Mouse (Mus musculus) CH12.LX (cell line): Measurements from ENCODE around the gene Grin3b. TPM values are rescaled to one million over a fixed set of nuclear protein-coding genes. Genes with fewer than 3 reads are reported as not detected.

Experiments
- DNase-seq: peaks from one replicate; pipeline ENCODE4 v3.0.0-alpha.2; 2013; ENCODE audit errors: extremely low read depth
- H3K27ac ChIP-seq: 2 replicates; pipeline ENCODE4 v1.5.1; 2012; ENCODE audit warnings: low read depth, mild to moderate bottlenecking, control low read depth, moderate library complexity; ENCODE audit not compliant: insufficient read depth
- H3K27me3 ChIP-seq: replicated peaks from 2 replicates; pipeline ENCODE3; 2012; ENCODE audit warnings: inconsistent platforms
- H3K36me3 ChIP-seq, 2 experiments: replicated peaks in 1 of 2; 2 replicates each; pipeline versions ENCODE3 to v1.6.1; 2012; ENCODE audit warnings: inconsistent platforms in 1 of 2, low read length in 1 of 2, mild to moderate bottlenecking in 1 of 2, mixed read lengths in 1 of 2, moderate library complexity in 1 of 2; ENCODE audit not compliant: control insufficient read depth in 1 of 2, insufficient read depth in 1 of 2
- H3K4me1 ChIP-seq, 2 experiments: 2 replicates each; pipeline ENCODE4 v1.6.1; 2012; ENCODE audit warnings: inconsistent platforms in 1 of 2, moderate library complexity in 1 of 2; ENCODE audit not compliant: insufficient read depth in 2 of 2, control insufficient read depth in 1 of 2
- H3K4me2 ChIP-seq: 2 replicates; pipeline ENCODE4 v1.6.1; 2012; ENCODE audit warnings: low read depth, mild to moderate bottlenecking, control low read depth; ENCODE audit not compliant: poor library complexity, insufficient read depth, severe bottlenecking
- H3K4me3 ChIP-seq, 3 experiments: fragments of 150-350 bp in 1 of 3; sonication (generic) in 1 of 3; replicated peaks in 1 of 3; 2 replicates each; pipeline versions ENCODE3 to v1.5.1; 2011 to 2012; ENCODE audit warnings: low read depth in 2 of 3, low read length in 2 of 3, mild to moderate bottlenecking in 2 of 3, moderate library complexity in 2 of 3, control low read depth in 1 of 3, improper control_type of control experiment in 1 of 3, inconsistent platforms in 1 of 3, mixed read lengths in 1 of 3; ENCODE audit not compliant: poor library complexity in 1 of 3
- H3K79me2 ChIP-seq: replicated peaks from 2 replicates; pipeline ENCODE4 v1.6.1; 2012; ENCODE audit warnings: mild to moderate bottlenecking, moderate library complexity; ENCODE audit not compliant: control insufficient read depth, poor library complexity, insufficient read depth, severe bottlenecking; ENCODE audit errors: extremely low read depth
- H3K9ac ChIP-seq: 2 replicates; pipeline ENCODE4 v1.6.1; 2012; ENCODE audit warnings: low read depth, mild to moderate bottlenecking, control low read depth, moderate library complexity; ENCODE audit not compliant: insufficient read depth
- H3K9me3 ChIP-seq: replicated peaks from 2 replicates; pipeline ENCODE3; 2012; ENCODE audit warnings: low read length, inconsistent platforms, mixed read lengths
- BHLHE40 ChIP-seq: IDR thresholded peaks from 2 replicates; pipeline ENCODE4 v1.6.1; 2011; ENCODE audit warnings: mild to moderate bottlenecking, low read depth, low read length, improper control_type of control experiment
- CHD2 ChIP-seq: IDR thresholded peaks from 2 replicates; pipeline ENCODE4 v1.6.1; 2011; ENCODE audit warnings: low read length, improper control_type of control experiment
- E2F4 ChIP-seq: IDR thresholded peaks from 2 replicates; pipeline ENCODE4 v1.6.1; 2011; ENCODE audit warnings: low read depth, low read length, improper control_type of control experiment; ENCODE audit not compliant: insufficient replicate concordance
- GABPA ChIP-seq: IDR thresholded peaks from 2 replicates; pipeline ENCODE4 v1.6.1; 2012; ENCODE audit warnings: low read depth, low read length, improper control_type of control experiment, inconsistent platforms; ENCODE audit not compliant: insufficient replicate concordance
- IRF4 ChIP-seq: IDR thresholded peaks from 2 replicates; pipeline ENCODE4 v1.6.1; 2014; ENCODE audit warnings: low read depth, mild to moderate bottlenecking, inconsistent platforms, low read length, improper control_type of control experiment
- KAT2A ChIP-seq: IDR thresholded peaks from 2 replicates; pipeline ENCODE4 v1.6.1; 2012; ENCODE audit warnings: low read length, improper control_type of control experiment, inconsistent platforms; ENCODE audit not compliant: insufficient replicate concordance
- MAFK ChIP-seq: IDR thresholded peaks from 2 replicates; pipeline ENCODE4 v1.6.1; 2011; ENCODE audit warnings: low read length, improper control_type of control experiment; ENCODE audit not compliant: insufficient replicate concordance
- MAZ ChIP-seq: IDR thresholded peaks from 2 replicates; pipeline ENCODE4 v1.6.1; 2012; ENCODE audit warnings: low read depth, mild to moderate bottlenecking, inconsistent platforms, low read length, improper control_type of control experiment, moderate library complexity
- MEF2A ChIP-seq: IDR thresholded peaks from 2 replicates; pipeline ENCODE4 v1.6.1; 2014; ENCODE audit warnings: low read depth, mild to moderate bottlenecking, inconsistent platforms, low read length, improper control_type of control experiment, borderline replicate concordance
- MXI1 ChIP-seq: IDR thresholded peaks from 2 replicates; pipeline ENCODE4 v1.6.1; 2011; ENCODE audit warnings: mild to moderate bottlenecking, low read depth, low read length, improper control_type of control experiment
- MYC ChIP-seq: IDR thresholded peaks from 2 replicates; pipeline ENCODE4 v1.6.1; 2011; ENCODE audit warnings: low read depth, mild to moderate bottlenecking, improper control_type of control experiment, low read length
- NELFE ChIP-seq: IDR thresholded peaks from 2 replicates; pipeline ENCODE4 v1.6.1; 2011; ENCODE audit warnings: low read depth, low read length, improper control_type of control experiment
- PAX5 ChIP-seq: IDR thresholded peaks from 2 replicates; pipeline ENCODE4 v1.6.1; 2012; ENCODE audit warnings: low read length, inconsistent platforms, mixed read lengths
- POLR2A ChIP-seq: IDR thresholded peaks from 2 replicates; pipeline ENCODE4 v1.6.1; 2011; ENCODE audit warnings: low read depth, mild to moderate bottlenecking, improper control_type of control experiment, low read length
- POLR2AphosphoS2 ChIP-seq: IDR thresholded peaks from 2 replicates; pipeline ENCODE4 v1.6.1; 2011; ENCODE audit warnings: low read depth, low read length, improper control_type of control experiment
- RAD21 ChIP-seq: IDR thresholded peaks from 2 replicates; pipeline ENCODE4 v1.6.1; 2011; ENCODE audit warnings: low read depth, mild to moderate bottlenecking, low read length, improper control_type of control experiment, moderate library complexity
- SIN3A ChIP-seq: IDR thresholded peaks from 2 replicates; pipeline ENCODE4 v1.6.1; 2012; ENCODE audit warnings: low read length, improper control_type of control experiment, inconsistent platforms
- SMC3 ChIP-seq: IDR thresholded peaks from 2 replicates; pipeline ENCODE4 v1.6.1; 2011; ENCODE audit warnings: low read depth, low read length, improper control_type of control experiment
- TBP ChIP-seq: conservative IDR thresholded peaks from 2 replicates; pipeline ENCODE4 v1.6.1; 2011; ENCODE audit warnings: low read depth, low read length, improper control_type of control experiment
- TCF12 ChIP-seq: IDR thresholded peaks from 2 replicates; pipeline ENCODE4 v1.6.1; 2014; ENCODE audit warnings: low read depth, mild to moderate bottlenecking, inconsistent platforms, low read length, improper control_type of control experiment
- UBTF ChIP-seq: IDR thresholded peaks from 2 replicates; pipeline ENCODE4 v1.6.1; 2012; ENCODE audit warnings: low read depth, mild to moderate bottlenecking, inconsistent platforms, low read length, improper control_type of control experiment, moderate library complexity
- USF1 ChIP-seq: IDR thresholded peaks from 2 replicates; pipeline ENCODE4 v1.6.1; 2014; ENCODE audit warnings: low read depth, mild to moderate bottlenecking, inconsistent platforms, low read length, improper control_type of control experiment
- USF2 ChIP-seq: conservative IDR thresholded peaks from 2 replicates; pipeline ENCODE4 v1.6.1; 2011; ENCODE audit warnings: low read depth, low read length, improper control_type of control experiment
- ZMIZ1 ChIP-seq: IDR thresholded peaks from 2 replicates; pipeline ENCODE4 v1.6.1; 2012; ENCODE audit warnings: low read depth, mild to moderate bottlenecking, inconsistent platforms, low read length, improper control_type of control experiment
- ZNF384 ChIP-seq: IDR thresholded peaks from 2 replicates; pipeline ENCODE4 v1.6.1; 2012; ENCODE audit warnings: low read depth, low read length, improper control_type of control experiment, inconsistent platforms
- dilution Hi-C: fragments of 300-500 bp; cut with MboI; formaldehyde crosslinking; loops from 2 replicates; pipeline ENCODE4 v1.14.3; 2020; ENCODE audit warnings: low sequenced_read_pairs; ENCODE audit not compliant: extremely low pct_unique_long_range_greater_than_20kb, extremely low pct_ligation_motif_present
- in situ Hi-C: fragments of 300-500 bp; cut with MboI; formaldehyde crosslinking; loops from 3 replicates; pipeline ENCODE4 v1.14.3; 2019; ENCODE audit warnings: low sequenced_read_pairs, low pct_ligation_motif_present, low pct_unique_long_range_greater_than_20kb, mixed read lengths
- polyA plus RNA-seq: library from polyadenylated mRNA; unstranded; fragments of >175 nt; gene quantifications from 2 replicates; pipeline ENCODE4 v1.2.1, GENCODE M21; 2012; ENCODE audit warnings: low read depth; ENCODE audit not compliant: insufficient read length
- total RNA-seq, 2 experiments: library from RNA; depleted of rRNA; stranded (reverse); fragments of 300-350 nt in 1 of 2; fragments of >200 nt in 1 of 2; gene quantifications; 2 replicates each; pipeline ENCODE4 v1.2.3; 2012 to 2014

Gene Grin3b
- total and polyA plus RNA-seq, 3 experiments, result 0.27 to 0.59 (median 0.56) TPM

GRCm38 (mm10) chr10:79974087-79974486 is 3.6 kb downstream of the Grin3b start:
- no peak for DNase-seq
- no peaks in the 10 kb centered on the region for H3K27me3 ChIP-seq
- dilution Hi-C loops, result no loop called here

GRCm38 (mm10) chr10:79974668-79975067 is 4.2 kb downstream of the Grin3b start:
- peaks cover 67 to 91% of the 10 kb centered on the region in 2 experiments for H3K36me3 ChIP-seq

More at GRCm38 (mm10) chr10:79974087-79974486, 3.6 kb downstream of the Grin3b start:
- Histone ChIP-seq H3K4me3 (no peak overlapping the region), H3K9me3 (peaks cover 17% of the 10 kb centered on the region), H3K36me3 (peaks cover 64 to 90% of the 10 kb centered on the region in 2 experiments), H3K79me2 (no peaks in the 10 kb centered on the region), H3K4me2 (no peak overlapping the region), H3K9ac (no peak overlapping the region), H3K4me1 (no peaks in the 10 kb centered on the region), H3K27ac (no peak overlapping the region)
- in situ Hi-C loops, result no loop called here
- no peak for TF ChIP-seq ZNF384
- TF ChIP-seq GABPA, result no peak
- no peak for TF ChIP-seq UBTF
- TF ChIP-seq PAX5, result no peak
- TF ChIP-seq ZMIZ1, result no peak
- TF ChIP-seq POLR2AphosphoS2, result no peak
- no peak for TF ChIP-seq RAD21
- TF ChIP-seq MYC, result no peak
- no peak for TF ChIP-seq IRF4
- TF ChIP-seq NELFE, result no peak
- TF ChIP-seq USF1, result no peak
- no peak for TF ChIP-seq CHD2
- TF ChIP-seq USF2, result no peak
- no peak for TF ChIP-seq BHLHE40
- TF ChIP-seq MXI1, result no peak
- TF ChIP-seq SIN3A, result no peak
- TF ChIP-seq TBP, result no peak
- TF ChIP-seq MAFK, result no peak
- TF ChIP-seq POLR2A, result no peak

More at GRCm38 (mm10) chr10:79974668-79975067, 4.2 kb downstream of the Grin3b start:
- H3K9me3 ChIP-seq, result peaks cover 17% of the 10 kb centered on the region
- H3K27me3 ChIP-seq, result no peaks in the 10 kb centered on the region
- no peaks in the 10 kb centered on the region; the same call in 1 of the 2 replicates for H3K79me2 ChIP-seq
- in situ Hi-C loops, result no loop called here
- TF ChIP-seq MXI1, result no peak
- no peak for TF ChIP-seq ZNF384
- no peak for TF ChIP-seq MEF2A
- TF ChIP-seq PAX5, result no peak
- TF ChIP-seq TCF12, result no peak
- no peak for TF ChIP-seq TBP
- no peak for TF ChIP-seq POLR2A
- no peak for TF ChIP-seq MAZ
- TF ChIP-seq E2F4, result no peak
- no peak for TF ChIP-seq UBTF
- no peak for TF ChIP-seq KAT2A
- no peak for TF ChIP-seq SMC3
- no peak for TF ChIP-seq MAFK
- TF ChIP-seq, all 38 proteins: peak for 0
- Histone ChIP-seq H3K4me2 (no peak overlapping the region), H3K27ac (no peak overlapping the region), H3K4me3 (no peak overlapping the region), H3K9ac (no peak overlapping the region), H3K4me1 (peaks cover under 1% of the 10 kb centered on the region in 2 experiments; a peak in 1 of 4 replicates)
- DNase-seq, result no peak
- dilution Hi-C loops, result no loop called here
